Mouse (Mus musculus) stomach, embryonic 16.5 days (tissue): ENCODE data around the gene Foxl2. TPM values are rescaled to one million over a fixed set of nuclear protein-coding genes. Genes with fewer than 3 reads are reported as not detected.
A peak's percentile ranks its signal among the peaks of the same experiment; 100 is the strongest.

Experiments
- ATAC-seq: fragments of 200-750 bp; cut with Nextera tagmentation; 2 replicates; pipeline ENCODE4 v1.8.0; 2017; ENCODE audit warnings: moderate number of reproducible peaks, moderate TSS enrichment; ENCODE audit not compliant: insufficient read depth, low FRiP score
- H3K27ac ChIP-seq: fragments of 300-500 bp; sonication (generic); 2 replicates; pipeline ENCODE4 v1.5.1; 2014; ENCODE audit warnings: low read length
- H3K27me3 ChIP-seq: fragments of 300-500 bp; sonication (generic); 2 replicates; pipeline ENCODE4 v1.6.1; 2014; ENCODE audit warnings: low read length, control low read depth, mixed read lengths; ENCODE audit not compliant: control insufficient read depth, insufficient read depth
- H3K36me3 ChIP-seq: fragments of 300-500 bp; sonication (generic); 2 replicates; pipeline ENCODE4 v1.6.1; 2014; ENCODE audit warnings: low read length; ENCODE audit not compliant: control insufficient read depth, insufficient read depth
- H3K4me1 ChIP-seq: fragments of 300-500 bp; sonication (generic); 2 replicates; pipeline ENCODE4 v1.6.1; 2014; ENCODE audit warnings: low read length, control low read depth, mixed read lengths; ENCODE audit not compliant: control insufficient read depth, insufficient read depth
- H3K4me2 ChIP-seq: fragments of 300-500 bp; sonication (generic); 2 replicates; pipeline ENCODE4 v1.6.1; 2014; ENCODE audit warnings: low read depth, low read length, mixed read lengths
- H3K4me3 ChIP-seq: fragments of 300-500 bp; sonication (generic); replicated peaks from 2 replicates; pipeline ENCODE4 v1.5.1; 2014; ENCODE audit warnings: mild to moderate bottlenecking, low read length
- H3K9ac ChIP-seq: fragments of 300-500 bp; sonication (generic); 2 replicates; pipeline ENCODE4 v1.6.1; 2014; ENCODE audit warnings: low read length
- H3K9me3 ChIP-seq: fragments of 300-500 bp; sonication (generic); replicated peaks from 2 replicates; pipeline ENCODE4 v1.6.1; 2016; ENCODE audit warnings: low read length, control low read depth; ENCODE audit not compliant: control insufficient read depth
- WGBS: fragments of 180-500 bp; shearing (Covaris S2); extraction: QIAGEN DNeasy Blood & Tissue Kit; methylation state at CpG from one replicate; pipeline ENCODE4 v1.1.7; 2014; 5-methylcytosine and 5-hydroxymethylcytosine counted together
- polyA plus RNA-seq: library from polyadenylated mRNA; unstranded; fragments of >200 nt; fragmentation: Nextera tagmentation; extraction: Ambion mirVana; gene quantifications from 2 replicates; pipeline ENCODE4 v1.2.1, GENCODE M21; 2015

Gene Foxl2
- polyA plus RNA-seq, 1 experiment from 2014 or later: not detected

DNA sequence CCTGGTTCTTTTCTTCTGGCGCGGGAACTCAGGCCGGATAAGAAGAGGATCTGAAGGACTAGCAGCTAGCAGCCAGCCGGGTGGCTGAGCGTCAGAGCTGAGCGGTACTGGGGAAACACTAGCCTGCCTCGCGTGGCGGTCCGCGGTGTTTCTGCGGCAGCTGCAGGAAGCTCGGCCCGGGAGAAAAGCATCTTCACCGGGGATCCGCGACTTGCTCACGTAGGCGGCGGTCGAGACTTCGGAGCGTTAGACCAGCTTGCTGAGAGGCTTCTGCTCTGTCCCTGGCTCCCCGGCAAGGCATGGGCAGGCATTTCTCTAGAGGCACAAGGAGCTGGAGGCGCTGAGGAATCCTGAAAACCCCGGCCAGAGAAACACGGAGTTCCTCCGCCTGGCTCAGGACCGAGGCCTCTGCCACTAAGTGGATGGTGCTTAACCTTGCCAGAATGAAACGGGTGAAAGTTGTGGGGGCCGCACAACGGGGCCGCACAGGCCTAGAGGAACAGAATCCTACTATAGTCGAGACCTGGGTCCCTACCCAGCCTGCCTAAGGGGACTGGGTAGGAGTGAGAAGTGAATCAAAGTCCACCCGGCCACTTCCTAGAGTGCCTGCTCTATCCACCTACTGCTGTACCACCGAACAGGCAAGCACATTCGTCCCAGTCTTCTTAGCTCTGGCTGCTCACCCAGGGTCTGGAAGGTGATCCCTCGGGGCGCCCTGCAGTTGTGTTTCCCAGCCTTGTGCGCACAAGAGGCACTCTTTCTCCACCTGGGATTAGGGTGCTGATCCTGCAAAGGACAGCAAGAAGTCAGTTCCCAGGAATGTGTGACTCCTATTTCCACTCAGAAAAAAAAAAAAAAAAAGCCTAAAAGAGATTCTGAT is 2.7 kb upstream of the Foxl2 start:
- H3K4me2 ChIP-seq: 0 out of 2 replicates have a peak overlapping the region, but pooled peaks have one; percentile 9
- H3K27me3 ChIP-seq: peaks cover 67% of the 10 kb centered on the region
- no peaks in the 10 kb centered on the region for H3K36me3 ChIP-seq
- H3K4me3 ChIP-seq: 0 out of 2 replicates have a peak overlapping the region, but pooled peaks have one; percentile 4
- ATAC-seq: no peak
- under 1% methylated on average over 40 of the region's 40 CpGs for WGBS
- H3K9me3 ChIP-seq: no peaks in the 10 kb centered on the region
- H3K9ac ChIP-seq: no peak overlapping the region
- peaks cover 25% of the 10 kb centered on the region for H3K4me1 ChIP-seq
- H3K27ac ChIP-seq: no peak overlapping the region

DNA sequence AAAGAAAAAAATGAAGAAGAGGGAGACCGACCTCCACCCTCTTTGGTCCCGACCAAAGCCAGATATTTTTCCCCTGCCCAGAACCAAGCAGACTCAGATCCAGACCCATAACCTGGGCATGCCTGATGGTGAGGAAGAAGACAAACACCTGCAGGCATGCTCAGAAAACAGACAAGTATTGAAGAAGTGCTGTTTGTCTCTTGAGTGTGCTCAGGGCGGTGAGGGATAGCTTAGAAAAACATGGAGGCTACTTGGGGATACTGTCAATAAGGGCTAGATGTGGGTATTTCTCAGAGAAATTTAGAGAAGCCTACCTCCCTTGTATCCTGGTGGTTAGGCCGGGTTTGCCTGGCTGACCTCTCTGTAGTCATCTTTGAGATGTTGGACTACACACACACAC is 1.8 kb upstream of the Foxl2 start:
- no peak overlapping the region for H3K4me2 ChIP-seq
- no peak for ATAC-seq
- 5% methylated on average over 4 of the region's 4 CpGs for WGBS
- peaks cover 25% of the 10 kb centered on the region for H3K4me1 ChIP-seq
- no peak overlapping the region for H3K4me3 ChIP-seq
- H3K9me3 ChIP-seq: no peaks in the 10 kb centered on the region
- H3K27ac ChIP-seq: no peak overlapping the region
- no peaks in the 10 kb centered on the region for H3K36me3 ChIP-seq
- H3K27me3 ChIP-seq: peaks cover 72% of the 10 kb centered on the region
- H3K9ac ChIP-seq: no peak overlapping the region

DNA sequence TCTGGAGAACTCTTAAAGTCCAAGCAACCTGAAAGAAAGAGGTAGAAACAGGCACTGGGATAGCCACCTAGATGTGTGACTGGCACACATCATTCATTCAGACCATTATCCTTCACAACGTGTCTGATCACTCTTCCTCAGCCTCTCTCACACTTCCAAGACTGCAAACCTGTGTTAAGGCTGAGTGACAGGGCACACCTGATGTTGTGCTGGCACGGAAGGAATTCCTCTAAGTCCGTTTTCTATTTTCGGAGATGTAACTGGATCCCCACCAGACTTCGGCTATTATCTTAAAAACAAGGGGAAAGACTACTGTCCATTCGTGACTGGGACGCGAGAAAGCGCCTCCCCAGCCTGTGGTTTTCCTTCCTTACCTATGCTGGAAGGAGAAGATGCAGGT is 1.3 kb upstream of the Foxl2 start:
- no peak overlapping the region for H3K9ac ChIP-seq
- no peak overlapping the region for H3K4me3 ChIP-seq
- H3K27ac ChIP-seq: no peak overlapping the region
- H3K27me3 ChIP-seq: peaks cover 77% of the 10 kb centered on the region
- no peaks in the 10 kb centered on the region for H3K9me3 ChIP-seq
- H3K4me1 ChIP-seq: peaks cover 25% of the 10 kb centered on the region
- no peak for ATAC-seq
- H3K4me2 ChIP-seq: no peak overlapping the region
- WGBS: 2% methylated on average over 9 of the region's 9 CpGs
- H3K36me3 ChIP-seq: no peaks in the 10 kb centered on the region

DNA sequence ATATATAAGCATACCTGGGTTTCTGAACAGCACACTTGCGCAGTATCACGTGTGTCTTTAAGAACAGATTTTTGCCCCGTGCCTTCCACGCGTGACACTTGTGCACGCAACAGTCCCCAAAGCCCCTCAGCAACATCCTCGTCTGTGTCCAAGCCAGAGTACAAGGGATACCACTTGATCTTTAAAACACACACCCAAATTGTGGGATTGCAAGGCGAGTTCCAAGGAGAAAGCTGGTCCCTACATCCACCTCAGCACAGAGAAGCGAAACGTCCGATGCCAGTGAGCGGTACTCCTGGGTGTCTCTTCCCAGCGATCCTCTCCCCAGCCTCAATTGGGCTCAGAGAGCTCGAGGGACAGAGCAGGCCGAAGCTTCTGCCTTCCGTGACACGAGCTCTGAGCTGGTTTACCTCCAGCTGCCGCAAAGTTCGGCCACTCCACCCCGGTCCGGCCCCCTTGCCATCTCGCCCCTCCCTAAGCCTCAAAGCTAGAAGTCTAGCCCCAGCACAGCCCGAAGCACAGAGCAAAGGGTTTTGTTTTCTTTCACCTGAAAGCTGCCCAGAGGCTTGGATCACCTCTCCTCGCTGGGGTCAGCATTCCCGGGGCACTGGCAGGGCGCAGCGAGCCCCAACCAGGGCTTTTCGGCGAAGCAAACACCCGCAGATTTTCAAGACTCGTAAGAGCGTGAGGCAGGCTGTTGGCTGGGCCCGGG is 541 bp upstream of the Foxl2 start:
- peak overlapping the region; percentile 70 for H3K4me2 ChIP-seq
- WGBS: 2% methylated on average over 33 of the region's 33 CpGs
- H3K27ac ChIP-seq: no peak overlapping the region
- H3K4me3 ChIP-seq: peak overlapping the region; percentile 42
- H3K4me1 ChIP-seq: peaks cover 25% of the 10 kb centered on the region
- H3K27me3 ChIP-seq: peaks cover 85% of the 10 kb centered on the region
- no peak for ATAC-seq
- no peaks in the 10 kb centered on the region for H3K9me3 ChIP-seq
- no peak overlapping the region for H3K9ac ChIP-seq
- no peaks in the 10 kb centered on the region for H3K36me3 ChIP-seq

DNA sequence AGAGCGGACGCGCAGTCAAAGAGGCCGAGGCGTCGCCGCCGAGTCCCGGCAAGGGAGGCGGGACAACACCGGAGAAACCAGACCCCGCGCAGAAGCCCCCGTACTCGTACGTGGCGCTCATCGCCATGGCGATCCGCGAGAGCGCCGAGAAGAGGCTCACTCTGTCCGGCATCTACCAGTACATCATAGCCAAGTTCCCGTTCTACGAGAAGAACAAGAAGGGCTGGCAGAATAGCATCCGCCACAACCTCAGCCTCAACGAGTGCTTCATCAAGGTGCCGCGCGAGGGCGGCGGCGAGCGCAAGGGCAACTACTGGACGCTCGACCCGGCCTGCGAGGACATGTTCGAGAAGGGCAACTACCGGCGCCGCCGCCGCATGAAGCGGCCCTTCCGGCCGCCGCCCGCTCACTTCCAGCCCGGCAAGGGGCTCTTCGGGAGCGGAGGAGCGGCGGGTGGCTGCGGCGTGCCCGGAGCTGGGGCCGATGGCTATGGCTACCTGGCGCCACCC is 682 bp downstream of the Foxl2 start:
- H3K9ac ChIP-seq: peak overlapping the region; percentile 14; the same call in 1 of the 2 replicates
- peaks cover 25% of the 10 kb centered on the region for H3K4me1 ChIP-seq
- WGBS: under 1% methylated on average over 60 of the region's 60 CpGs
- H3K27me3 ChIP-seq: peaks cover 92% of the 10 kb centered on the region
- peak; percentile 19; the same call in 1 of the 2 replicates for ATAC-seq
- H3K4me2 ChIP-seq: peak overlapping the region; percentile 70
- H3K4me3 ChIP-seq: peak overlapping the region; percentile 42
- no peaks in the 10 kb centered on the region for H3K9me3 ChIP-seq
- H3K27ac ChIP-seq: no peak overlapping the region
- no peaks in the 10 kb centered on the region for H3K36me3 ChIP-seq

DNA sequence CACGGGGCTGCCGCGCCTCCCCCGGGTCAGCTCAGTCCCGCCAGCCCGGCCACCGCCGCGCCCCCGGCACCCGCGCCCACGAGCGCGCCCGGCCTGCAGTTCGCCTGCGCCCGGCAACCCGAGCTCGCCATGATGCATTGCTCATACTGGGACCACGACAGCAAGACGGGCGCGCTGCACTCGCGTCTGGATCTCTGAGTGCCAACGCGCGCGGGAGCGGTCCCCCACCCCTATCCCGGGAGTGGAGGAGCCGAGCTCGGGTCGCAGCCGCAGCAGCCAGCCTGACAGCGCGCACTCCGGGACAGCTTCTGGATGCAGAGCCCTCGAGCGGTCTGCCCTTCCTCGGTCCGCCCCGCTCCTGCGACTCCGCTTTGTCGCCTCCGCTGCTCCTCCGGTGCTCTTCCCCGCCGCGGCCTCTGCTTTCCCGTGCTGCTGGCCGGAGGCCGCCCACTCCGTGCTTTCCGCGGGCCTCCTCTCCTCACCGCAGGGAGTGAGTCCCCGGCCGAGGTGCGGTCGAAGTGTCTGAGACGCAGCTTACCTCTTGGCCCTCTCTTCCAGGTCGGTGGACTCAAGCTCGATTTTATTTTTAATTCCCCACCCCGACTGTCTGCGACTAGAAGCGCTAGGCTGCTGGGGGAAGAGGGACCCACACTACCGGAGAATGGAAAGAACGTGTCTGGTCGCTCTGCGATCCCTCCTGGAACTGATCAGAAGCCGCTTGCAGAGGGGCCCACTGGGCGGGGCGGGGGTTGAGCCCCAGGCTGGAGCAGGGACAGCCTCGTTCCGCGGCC is 1.7 kb downstream of the Foxl2 start:
- H3K4me3 ChIP-seq: peak overlapping the region; percentile 42
- peak; percentile 30; the same call in 1 of the 2 replicates for ATAC-seq
- under 1% methylated on average over 80 of the region's 80 CpGs for WGBS

DNA sequence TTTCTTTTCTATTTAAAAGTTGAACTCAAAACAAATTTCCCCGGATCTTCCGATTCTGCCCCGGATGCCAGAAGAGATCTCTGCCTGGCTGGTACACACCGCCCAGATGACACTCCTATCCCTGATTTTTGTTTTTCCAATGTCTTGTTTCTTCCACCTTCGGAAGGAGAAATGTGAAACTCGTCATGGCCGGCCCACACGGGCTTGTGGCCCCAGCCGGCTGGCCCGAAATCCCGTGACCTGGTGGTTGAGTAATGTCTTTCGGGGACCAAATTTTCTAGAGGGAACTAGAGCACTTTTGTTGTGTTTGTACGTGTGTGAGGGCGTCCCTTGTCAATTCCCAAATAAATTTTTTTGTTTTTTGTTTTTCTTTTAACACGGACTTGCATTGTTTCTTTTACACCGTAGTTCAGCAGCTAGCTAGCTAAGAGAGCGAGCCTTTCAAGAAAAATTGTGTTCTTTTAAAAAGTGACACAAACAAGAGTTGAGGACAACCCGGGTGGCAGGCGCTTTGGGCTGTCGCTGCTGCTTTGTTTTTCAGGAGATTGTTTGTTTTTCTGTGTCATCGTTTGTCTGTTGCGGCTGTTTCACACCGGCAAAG is 2.8 kb downstream of the Foxl2 start:
- no peak overlapping the region for H3K9ac ChIP-seq
- no peak overlapping the region for H3K4me2 ChIP-seq
- peaks cover 89% of the 10 kb centered on the region for H3K27me3 ChIP-seq
- 2% methylated on average over 23 of the region's 23 CpGs for WGBS
- H3K36me3 ChIP-seq: no peaks in the 10 kb centered on the region
- no peaks in the 10 kb centered on the region for H3K9me3 ChIP-seq
- ATAC-seq: no peak
- no peak overlapping the region for H3K4me3 ChIP-seq
- peaks cover 25% of the 10 kb centered on the region for H3K4me1 ChIP-seq
- no peak overlapping the region for H3K27ac ChIP-seq

More for the DNA sequence above, 1.7 kb downstream of the Foxl2 start:
- no peaks in the 10 kb centered on the region for H3K9me3 ChIP-seq
- H3K9ac ChIP-seq: no peak overlapping the region; the same call in 1 of the 2 replicates
- peak overlapping the region; percentile 70 for H3K4me2 ChIP-seq
- H3K27ac ChIP-seq: no peak overlapping the region
- H3K4me1 ChIP-seq: peaks cover 25% of the 10 kb centered on the region
- peaks cover 92% of the 10 kb centered on the region for H3K27me3 ChIP-seq
- no peaks in the 10 kb centered on the region for H3K36me3 ChIP-seq

DNA sequence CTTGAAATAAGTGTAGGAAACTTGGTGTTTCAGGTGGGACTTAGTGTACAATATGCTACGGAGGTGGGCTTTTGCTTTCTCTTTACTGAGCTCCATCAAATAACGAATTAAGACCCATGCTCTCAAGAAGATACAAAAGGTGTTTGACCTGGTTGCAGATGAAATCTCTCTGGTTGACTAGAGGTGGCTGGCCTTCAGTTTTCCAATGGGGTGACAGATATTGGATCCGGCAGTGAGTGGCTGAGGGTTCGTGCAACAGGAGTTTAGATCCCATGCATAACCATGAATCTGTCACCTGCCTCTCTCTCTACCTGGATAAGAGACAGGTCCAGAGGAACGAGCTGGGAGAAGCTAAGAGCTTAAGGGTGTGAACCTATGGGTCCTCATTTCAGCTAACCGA is 3.5 kb downstream of the Foxl2 start:
- no peak for ATAC-seq
- Histone ChIP-seq H3K4me3 (no peak overlapping the region), H3K27me3 (peaks cover 89% of the 10 kb centered on the region), H3K4me1 (peaks cover 25% of the 10 kb centered on the region), H3K36me3 (no peaks in the 10 kb centered on the region), H3K27ac (no peak overlapping the region), H3K9ac (no peak overlapping the region), H3K4me2 (no peak overlapping the region), H3K9me3 (no peaks in the 10 kb centered on the region)
- WGBS: 7% methylated on average over 6 of the region's 6 CpGs
